Mouse (Mus musculus) embryonic facial prominence, embryonic 13.5 days (tissue): ENCODE data around the gene Gm21760. TPM values are rescaled to one million over a fixed set of nuclear protein-coding genes. Genes with fewer than 3 reads are reported as not detected.
"Not testable (repeated sequence)": the region's sequence is repeated elsewhere in the genome, so short reads cannot be mapped to it uniquely, and the experiment has no call there.

ENCODE experiments used
- ATAC-seq: fragments of 200-750 bp; cut with Nextera tagmentation; 2 replicates; pipeline ENCODE4 v1.8.0; 2017; ENCODE audit warnings: low read depth; ENCODE audit not compliant: insufficient number of reproducible peaks, insufficient read depth, low FRiP score, low TSS enrichment
- H3K27ac ChIP-seq: fragments of 300-500 bp; sonication (generic); 2 replicates; pipeline ENCODE4 v1.5.1; 2015; ENCODE audit warnings: moderate library complexity, mild to moderate bottlenecking, inconsistent platforms
- H3K27me3 ChIP-seq: fragments of 300-500 bp; sonication (generic); 2 replicates; pipeline ENCODE4 v1.6.1; 2015; ENCODE audit warnings: mild to moderate bottlenecking, inconsistent platforms
- H3K36me3 ChIP-seq: fragments of 300-500 bp; sonication (generic); 2 replicates; pipeline ENCODE4 v1.6.1; 2015; ENCODE audit warnings: mild to moderate bottlenecking, inconsistent platforms
- H3K4me1 ChIP-seq: fragments of 300-500 bp; sonication (generic); 2 replicates; pipeline ENCODE4 v1.6.1; 2015; ENCODE audit warnings: inconsistent platforms
- H3K4me2 ChIP-seq: fragments of 300-500 bp; sonication (generic); 2 replicates; pipeline ENCODE4 v1.6.1; 2015; ENCODE audit warnings: moderate library complexity, mild to moderate bottlenecking, inconsistent platforms
- H3K4me3 ChIP-seq: fragments of 300-500 bp; sonication (generic); 2 replicates; pipeline ENCODE4 v1.5.1; 2015; ENCODE audit warnings: mild to moderate bottlenecking, inconsistent platforms
- H3K9ac ChIP-seq: fragments of 300-500 bp; sonication (generic); 2 replicates; pipeline ENCODE4 v1.6.1; 2015; ENCODE audit warnings: mild to moderate bottlenecking, inconsistent platforms
- H3K9me3 ChIP-seq: fragments of 300-500 bp; sonication (generic); 2 replicates; pipeline ENCODE4 v1.6.1; 2016; ENCODE audit warnings: inconsistent platforms
- WGBS: fragments of 180-500 bp; shearing (Covaris S2); methylation state at CpG from one replicate; pipeline ENCODE4 v1.1.7; 2015; ENCODE audit warnings: mixed read lengths; 5-methylcytosine and 5-hydroxymethylcytosine counted together
- polyA plus RNA-seq: library from polyadenylated mRNA; unstranded; fragments of >200 nt; fragmentation: Nextera tagmentation; extraction: Ambion mirVana; gene quantifications from 2 replicates; pipeline ENCODE4 v1.2.1, GENCODE M21; 2015

Gm21760 gene
- not detected in 2 replicates for polyA plus RNA-seq

GRCm38 (mm10) chrY:80133479-80133878 is at the start of gene Gm21760:
Gene Gm21760, plus strand, starts transcription at chrY:80133779.
- not testable (repeated sequence) for H3K9me3 ChIP-seq, H3K4me3 ChIP-seq, H3K27ac ChIP-seq, H3K36me3 ChIP-seq, H3K27me3 ChIP-seq, H3K4me1 ChIP-seq, H3K9ac ChIP-seq, ATAC-seq, H3K4me2 ChIP-seq
- WGBS, result no CpG with 5 or more reads among the region's 6 CpGs
